Mouse (Mus musculus) c-Kit-positive CD71-negative TER-119-negative erythroid progenitor cells, embryonic 14.5 days (primary cell): ENCODE data around the gene Akap4.

Source experiments
- DNase-seq: peaks from one replicate; pipeline ENCODE4 v3.0.0-alpha.2; 2013; ENCODE audit warnings: low read depth

Gene Akap4

DNA sequence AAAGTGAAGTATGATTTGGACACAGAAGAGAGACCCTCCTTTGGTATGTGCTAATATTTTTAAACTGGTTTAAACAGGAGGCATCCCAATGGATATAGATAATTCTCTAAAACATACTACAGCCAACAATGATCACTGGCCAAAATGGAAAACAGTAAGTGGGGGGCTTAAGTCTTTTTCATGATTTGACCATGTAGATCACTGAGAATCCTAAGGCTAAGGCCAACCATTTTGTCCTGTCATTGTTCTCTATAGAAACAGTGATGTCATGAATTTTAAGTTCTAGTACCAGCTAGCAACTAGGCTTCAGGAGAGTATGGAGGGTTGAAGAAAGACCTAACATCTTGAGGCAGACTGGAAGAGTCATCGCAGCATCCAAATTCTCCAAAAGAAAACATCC lies at the start of gene Akap4:
Gene Akap4 (plus strand): TSS at position 301 of the 400 bp plus-strand sequence.
- DNase-seq, result no peak

DNA sequence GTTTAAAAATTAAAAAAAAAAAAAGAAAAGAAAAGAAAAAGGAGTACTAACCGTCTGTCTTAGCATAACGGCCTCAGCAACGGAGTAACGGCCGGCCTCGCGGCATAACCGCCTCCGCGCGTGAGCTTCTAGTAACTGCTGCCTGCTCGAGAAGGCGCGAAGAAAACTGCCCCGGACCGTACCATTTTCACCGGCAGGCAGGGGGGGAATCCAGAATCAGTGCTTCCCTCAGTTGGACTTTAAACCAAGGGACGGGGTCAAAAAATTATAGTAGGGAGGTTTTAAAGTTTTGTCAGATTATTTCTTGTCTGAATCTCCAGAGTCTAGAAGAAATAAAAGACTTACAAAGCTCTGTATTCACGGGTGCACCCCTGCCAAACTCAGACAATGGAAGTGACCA lies 25.8 kb upstream of the Akap4 start, which contains the start of gene Ccnb3:
Gene Ccnb3 (minus strand): TSS at position 101 of the 400 bp plus-strand sequence.
- no peak for DNase-seq

DNA sequence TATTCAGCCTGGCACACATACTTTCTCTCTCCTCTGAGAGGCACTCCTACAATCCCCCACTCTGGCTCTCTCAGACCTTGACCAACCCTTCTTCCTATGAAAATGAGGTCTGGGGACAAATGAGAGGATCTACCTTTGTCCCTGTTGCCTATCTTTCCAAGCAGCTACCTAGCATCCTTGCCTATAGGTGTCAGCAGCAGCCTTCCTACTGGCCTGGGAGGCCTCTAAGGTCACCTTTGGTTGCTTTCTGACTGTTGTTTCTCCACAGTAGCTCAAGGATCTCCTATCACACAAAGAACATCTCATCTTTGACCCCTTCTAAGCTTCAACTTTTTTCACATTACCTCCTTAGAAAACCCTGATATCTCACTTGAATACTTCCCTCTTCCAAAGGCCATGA lies 10.3 kb upstream of the Akap4 start:
- DNase-seq, result no peak

DNA sequence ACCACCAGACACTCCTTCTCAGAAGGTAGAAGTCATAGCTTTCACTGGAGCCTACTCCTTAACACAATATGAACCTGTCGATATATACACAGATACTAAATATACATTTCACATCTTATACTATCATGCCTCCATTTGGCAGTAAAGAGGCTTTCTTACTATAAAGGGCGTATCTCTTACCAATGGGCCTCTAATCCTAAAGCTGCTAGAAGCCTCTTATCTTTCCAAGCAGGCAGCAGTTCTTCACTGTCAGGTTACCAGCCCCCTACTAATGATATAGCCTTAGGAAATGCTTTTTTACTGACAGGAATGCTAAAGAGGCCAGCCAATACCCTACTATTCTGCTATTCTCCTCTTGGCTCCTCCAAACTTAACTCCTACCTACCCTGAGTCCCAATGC lies 9.7 kb upstream of the Akap4 start:
- DNase-seq, result no peak

DNA sequence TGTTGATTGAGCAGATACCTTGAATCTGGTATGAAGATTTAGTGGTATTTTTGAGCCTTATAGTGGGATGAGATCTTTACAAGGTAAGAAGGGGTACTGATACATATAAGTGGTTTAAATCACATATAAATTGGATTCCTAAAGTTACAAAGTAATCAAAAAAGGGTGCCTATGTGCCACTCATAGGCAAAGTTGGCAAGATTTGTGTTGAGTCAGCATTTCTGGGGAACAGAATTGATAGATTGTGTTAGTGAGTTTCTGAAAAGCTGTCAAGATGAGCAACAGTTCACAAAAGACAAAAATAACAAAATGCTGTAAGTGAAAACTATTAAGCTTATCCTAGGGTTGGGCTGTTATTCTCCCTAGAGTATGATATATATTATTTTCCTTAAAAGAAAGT lies 3.2 kb upstream of the Akap4 start:
- DNase-seq, result no peak

DNA sequence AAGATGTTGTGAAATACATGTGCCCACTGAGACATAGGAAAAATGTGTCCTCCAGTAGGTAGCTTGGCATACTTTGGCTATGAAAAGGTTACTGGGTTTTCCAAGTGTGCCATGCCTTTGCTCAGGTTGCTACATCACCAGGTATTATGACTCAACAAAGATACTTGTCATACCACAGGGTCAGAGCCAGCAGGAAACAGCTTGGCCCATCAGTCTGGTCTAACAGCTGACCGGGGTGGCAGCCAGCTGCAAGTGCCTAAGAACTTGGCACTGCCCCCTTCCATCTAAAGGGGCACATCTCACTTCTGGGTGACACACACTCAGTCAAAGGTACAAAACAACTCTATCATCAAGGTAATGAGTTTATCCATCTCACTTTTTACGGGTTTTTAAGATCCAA lies 683 bp downstream of the Akap4 start:
- no peak for DNase-seq

DNA sequence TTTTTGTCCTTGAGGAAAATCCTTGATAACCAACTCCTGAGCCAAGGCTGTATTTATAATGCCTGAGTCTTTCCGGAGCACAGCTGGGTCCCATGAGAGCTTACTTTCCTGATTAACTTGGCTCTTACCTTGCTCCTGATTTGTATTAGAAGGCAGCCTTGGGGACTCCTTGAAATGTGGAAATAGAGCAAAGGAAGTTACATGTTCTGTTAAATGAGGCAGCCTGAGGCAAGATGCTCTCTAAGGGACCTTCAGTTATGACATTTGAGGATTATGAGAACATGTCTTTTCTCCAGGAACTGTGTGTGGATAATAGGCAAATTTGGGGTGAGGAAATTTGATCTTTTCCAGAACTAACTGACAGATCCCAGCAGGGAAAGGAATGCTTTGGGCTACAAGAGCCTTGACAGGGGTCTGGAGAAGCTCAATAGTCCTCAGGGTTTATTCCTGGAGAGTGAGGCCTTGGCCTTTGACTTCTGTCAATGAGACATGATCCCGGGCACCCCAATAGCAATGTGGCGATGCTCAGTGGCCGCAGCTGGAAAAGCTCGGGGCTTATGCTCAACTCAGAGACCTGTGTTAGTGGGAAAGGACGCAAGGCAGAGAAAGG lies 12.6 kb downstream of the Akap4 start:
- DNase-seq, result no peak

DNA sequence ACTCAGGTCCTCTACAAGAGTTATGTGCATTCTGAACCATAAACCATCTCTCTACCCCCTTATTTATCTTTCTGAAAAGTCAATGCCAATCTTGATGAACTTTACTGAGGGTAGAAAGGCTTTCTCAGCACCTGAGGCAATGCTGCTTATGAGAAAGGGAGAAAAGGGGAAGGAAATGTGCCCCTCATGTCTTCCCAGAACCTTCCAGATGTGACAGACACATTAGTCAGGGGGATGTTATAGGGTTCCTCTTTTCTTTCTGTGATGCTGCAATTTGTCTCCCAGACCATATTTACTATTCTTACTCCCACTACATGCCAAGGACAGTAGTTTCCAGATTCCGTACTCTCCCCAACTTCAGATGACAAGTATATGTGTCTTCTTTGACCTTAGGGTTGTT lies 18.6 kb downstream of the Akap4 start:
- no peak for DNase-seq

DNA sequence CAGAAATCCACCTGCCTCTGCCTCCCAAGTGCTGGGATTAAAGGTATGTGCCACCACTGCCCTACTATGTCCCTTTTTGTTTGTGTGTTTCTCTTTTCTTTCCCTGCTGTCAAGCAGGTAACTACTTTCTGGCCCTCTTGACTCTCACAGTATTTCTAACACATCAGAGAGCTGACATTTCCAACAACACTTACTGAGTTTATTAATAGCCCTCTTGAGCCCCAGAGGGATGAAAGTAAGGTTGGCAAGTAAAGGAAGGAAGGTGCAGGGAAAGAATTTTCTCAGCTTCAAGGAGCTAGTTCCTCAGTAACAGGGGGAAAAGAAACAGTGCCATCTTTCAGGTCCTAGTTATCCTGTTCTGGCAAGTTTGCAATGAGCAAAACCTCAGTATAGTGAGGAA lies 23.0 kb downstream of the Akap4 start:
- DNase-seq, result no peak

DNA sequence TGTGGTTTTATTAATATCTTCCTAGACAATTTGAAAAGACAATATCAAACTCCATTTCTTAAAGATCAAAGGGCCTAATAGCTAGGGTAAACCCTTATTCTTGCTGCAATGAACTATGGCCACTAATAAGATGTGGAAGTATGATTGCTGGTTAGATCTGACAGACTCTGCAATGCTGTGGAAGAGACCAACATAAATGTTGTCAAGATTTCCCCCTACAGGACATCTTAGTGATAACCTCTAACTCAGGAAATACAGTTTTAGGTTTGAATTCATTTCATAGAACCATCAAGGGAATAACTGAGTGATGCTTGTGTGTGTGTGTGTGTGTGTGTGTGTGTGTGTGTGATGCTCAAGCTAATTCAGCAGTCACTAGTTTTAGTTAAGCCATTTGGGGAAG lies 35.0 kb downstream of the Akap4 start:
- no peak for DNase-seq

DNA sequence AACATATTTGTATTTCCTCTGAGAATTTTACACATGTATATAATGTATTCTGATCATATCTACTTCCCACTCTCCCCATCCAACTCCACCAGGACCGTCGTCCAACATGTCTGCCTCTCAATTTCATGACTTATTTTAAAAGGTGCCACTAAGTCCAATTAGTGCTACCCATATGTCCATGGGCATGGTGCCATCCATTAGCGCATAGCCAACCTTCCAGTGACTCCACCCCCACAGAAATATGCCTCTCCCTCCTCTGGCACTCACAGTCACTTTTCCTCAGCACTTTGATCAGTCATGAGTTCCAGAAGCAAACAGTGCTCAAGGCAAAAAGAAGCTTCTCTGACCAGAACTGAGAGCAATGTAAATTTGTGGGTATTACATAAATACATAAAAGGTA lies 47.6 kb downstream of the Akap4 start:
- DNase-seq, result no peak

DNA sequence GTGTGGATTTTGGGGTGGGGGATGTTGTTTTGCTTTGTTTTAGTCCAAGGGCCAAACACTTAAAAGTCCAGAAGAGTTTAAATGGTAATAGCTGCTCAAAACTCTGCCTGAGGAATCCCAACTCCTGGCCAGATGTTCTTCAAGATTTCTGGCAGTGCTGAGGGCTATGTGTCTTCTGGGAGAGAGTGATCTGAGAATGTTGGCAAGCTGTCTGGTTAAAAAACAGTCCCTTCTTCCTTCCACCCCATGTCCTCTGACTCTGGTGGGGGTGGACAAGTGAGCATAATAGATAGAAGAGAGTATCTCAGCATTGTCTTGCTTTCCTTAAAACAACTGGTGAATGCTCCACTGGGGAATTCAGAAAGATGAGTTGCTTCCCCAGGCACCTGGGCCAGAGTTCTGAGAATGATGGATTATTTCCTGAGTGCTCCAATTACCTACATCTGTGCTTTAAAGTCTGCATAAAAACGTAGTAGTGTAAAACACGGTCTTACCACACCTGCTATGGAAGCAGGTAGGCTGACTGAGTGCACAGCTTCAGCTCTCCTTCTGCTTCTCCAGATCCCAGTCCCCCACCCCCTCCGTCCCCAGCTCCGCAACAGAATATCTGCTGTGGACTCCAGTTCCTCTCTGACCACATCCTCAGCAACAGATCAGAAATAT lies 54.4 kb downstream of the Akap4 start:
- no peak for DNase-seq
